Mouse (Mus musculus): Measurements from ENCODE around the gene Usp30. TPM values are rescaled to one million over a fixed set of nuclear protein-coding genes. Genes with fewer than 3 reads are reported as not detected.

Usp30 gene
- total RNA-seq, 4 experiments from 2014 or later = 36.5 to 43.3 (median 42.3) TPM

DNA sequence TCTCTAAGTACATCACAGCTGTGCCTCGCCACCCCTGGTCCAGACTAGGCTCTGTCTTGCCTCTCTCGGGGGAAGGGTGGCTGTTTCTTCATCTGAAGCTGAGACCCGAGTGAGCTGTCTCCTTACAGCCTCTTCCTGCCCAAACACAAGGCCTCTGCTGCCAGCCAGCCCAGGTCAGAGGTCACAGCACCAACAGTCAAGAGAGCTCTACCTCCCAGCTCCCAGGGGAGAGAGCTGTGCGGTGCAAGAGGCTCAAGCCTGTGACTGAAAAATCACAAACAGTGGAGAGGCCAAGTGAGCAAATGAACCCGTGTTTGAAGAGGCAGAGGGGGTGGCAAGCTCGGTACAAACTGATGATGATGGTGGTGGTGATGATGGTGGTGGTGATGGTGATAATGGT is 1.3 kb downstream of the Usp30 start:
- no peak for DNase-seq (ENCODE audit: low spot score in 2 of 2)

DNA sequence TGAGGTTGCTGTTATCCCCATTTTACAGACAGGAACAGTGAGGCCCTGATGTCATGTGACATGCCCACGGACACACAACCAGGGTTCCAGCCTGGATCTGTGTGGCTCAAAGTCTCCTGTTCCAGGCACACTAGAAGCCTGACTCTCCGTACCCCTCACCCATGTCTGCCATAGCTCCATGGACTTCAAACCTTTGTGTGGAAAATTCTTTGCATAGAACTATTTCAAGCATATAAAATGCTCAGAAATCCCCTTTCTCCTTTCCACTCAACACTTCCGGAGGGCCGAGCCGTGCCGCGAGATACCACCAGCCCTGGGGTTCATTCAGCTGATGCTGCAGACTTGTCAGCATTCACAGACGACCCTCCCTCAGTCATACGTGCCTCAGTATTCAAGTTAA is 2.3 kb downstream of the Usp30 start:
- no peak for DNase-seq (ENCODE audit: low spot score in 2 of 2)

DNA sequence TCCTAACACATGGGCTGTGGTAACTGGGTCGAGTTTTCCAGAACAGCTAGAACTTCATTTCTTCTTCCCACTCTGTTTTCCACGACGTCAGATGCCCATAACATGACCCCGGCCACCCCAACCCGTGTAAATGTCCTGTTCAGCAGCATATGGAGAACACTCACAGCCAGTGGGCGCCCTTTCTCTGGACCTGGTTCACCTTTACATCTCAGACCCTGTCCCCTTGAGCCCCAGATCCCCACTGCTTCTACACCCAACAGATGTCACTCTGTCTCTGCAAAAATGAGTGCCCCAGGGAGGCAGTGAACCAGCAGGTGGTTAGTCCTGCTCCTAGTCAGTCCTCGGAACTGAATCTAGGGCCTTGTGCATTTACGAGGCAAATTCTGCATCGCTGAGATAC is 2.7 kb downstream of the Usp30 start:
- no peak for DNase-seq (ENCODE audit: low spot score in 2 of 2)

DNA sequence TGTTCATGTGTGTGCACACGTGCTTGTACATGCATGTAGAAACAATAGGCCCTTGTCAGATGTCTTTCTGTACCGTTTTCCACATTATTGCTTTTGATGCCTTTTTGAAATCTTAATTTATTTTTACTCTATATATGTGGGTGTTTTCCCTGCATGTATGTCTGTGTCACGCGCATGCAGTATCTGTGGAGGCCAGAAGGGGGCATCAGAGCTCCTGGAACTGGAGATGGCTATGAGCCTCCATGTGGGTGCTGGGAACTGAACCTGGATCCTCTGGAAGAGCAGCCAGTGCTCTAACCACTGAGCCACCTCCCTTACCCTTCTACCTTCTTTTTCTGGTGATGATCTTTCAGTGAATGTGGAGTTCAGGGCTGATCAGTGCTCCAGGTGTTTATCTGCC is 5.6 kb downstream of the Usp30 start:
- no peak for DNase-seq (ENCODE audit: low spot score in 2 of 2)

DNA sequence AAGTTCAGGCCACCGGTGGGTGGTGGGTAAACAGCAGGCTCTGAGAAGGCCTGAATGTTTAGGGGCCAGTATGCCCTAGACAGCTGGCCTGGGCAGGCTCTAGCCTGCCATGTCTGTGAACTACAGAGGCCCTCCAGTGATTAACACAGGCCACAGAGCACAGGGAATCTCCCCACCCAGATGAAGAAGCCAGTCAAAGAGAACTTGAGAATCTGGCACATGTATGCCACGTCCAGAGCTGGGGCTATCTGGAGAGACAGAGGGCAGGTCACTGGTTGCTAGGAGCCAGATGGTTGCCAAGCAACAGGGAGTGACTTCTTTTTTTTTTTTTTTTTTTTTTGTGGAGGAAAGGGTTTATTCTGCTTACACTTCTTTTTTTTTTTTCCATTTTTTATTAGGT is 7.0 kb downstream of the Usp30 start:
- DNase-seq (ENCODE audit: low spot score in 2 of 2) = no peak

DNA sequence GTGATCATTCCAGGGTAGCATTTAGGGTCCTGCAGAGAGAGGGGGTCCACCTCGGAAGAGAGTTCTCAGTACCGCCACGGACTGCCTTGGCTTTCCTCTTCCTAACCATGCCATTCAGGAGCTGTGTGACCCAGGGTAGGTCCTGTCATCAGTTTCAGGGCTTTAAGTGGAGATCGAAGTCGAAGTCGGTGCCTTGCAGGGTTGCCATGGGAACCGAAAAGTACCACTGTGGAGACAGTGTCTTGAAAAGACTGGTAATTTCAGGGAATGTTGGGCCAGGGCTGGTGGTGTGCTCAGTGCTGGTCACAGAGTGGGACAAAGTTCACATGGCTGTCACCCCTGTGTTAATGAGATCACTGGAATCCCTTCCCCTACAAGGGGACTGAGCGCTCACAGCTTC is 11.7 kb downstream of the Usp30 start:
- no peak for DNase-seq (ENCODE audit: low spot score in 2 of 2)

DNA sequence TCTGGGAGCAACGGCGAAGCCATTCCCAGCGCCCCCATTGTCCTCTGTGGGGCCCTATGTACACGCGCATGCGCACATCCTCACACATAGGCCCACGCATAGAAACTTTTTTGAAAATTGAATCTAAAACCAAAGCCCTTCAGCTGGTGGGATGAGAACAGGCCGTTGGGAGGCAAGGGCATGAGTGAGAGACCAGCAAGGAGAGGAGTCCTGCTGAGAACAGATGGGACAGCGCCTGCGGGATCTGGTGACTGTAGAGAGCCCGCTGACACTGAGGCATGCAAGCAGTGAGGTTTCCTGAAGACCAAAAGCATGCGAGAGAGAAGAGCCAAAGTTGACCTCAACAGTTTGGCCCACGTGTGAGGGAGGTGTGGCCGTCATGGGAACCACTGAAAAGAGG is 20.2 kb downstream of the Usp30 start:
- no peak for DNase-seq (ENCODE audit: low spot score in 2 of 2)

DNA sequence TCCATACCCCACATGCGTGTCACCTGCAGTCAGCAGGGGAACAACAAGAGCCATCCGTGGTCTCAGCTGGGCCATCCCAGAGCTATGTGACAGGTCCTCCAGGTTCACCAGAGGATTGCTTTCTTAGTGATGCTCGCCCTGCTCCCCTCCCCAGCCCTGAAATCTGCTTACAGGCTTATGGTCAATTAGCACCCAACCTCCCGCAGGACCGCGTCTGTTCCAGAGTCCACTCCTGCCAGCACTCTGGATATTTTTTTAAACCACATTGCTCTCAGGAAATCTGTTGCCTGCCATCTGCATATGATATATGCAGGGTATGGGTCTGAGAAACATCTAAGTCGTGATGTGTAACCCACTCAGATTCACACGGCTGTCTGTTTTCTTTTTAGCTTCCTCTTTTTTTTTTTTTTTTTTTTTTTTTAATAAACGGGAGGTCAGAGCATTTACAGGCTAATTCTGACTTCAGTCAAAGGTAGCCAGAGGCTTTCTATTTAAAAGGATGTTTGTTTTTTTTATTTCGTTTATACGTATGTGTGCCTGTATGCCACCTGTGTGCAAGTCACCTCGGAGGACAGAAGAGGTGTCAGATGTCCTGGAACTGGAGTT is 22.7 kb downstream of the Usp30 start:
- DNase-seq (ENCODE audit: low spot score in 2 of 2) = peak in 1 of 2 experiments; percentile 58

DNA sequence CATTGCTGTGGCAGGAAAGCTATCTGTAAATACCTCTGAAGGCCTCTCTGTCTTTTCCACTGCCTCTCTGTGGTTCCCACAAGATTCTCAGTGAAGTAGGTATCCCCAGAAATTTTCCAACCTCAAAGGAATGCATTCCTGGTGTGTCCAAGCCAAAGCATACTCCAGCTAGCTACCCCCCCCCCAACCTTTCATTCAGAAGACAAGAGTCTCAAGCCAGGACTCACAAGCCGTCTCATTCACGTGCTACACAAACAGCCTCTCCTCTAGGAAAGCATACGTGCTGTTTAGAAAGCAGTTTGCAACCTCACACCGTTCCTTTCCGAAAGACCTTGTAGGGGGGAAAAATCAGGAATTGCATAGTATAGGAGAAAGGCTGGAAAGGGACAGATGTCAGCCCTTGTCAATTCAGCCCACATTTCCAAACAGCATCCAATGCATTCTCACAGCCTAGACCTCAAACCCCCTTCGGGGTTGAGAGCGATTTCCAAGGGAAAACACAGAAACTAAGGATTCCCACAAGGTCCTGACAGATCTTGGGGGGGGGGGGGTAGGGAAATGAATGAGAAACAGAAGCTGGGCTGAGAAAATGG is 25.3 kb downstream of the Usp30 start:
- DNase-seq (ENCODE audit: low spot score in 2 of 2) = no peak

DNA sequence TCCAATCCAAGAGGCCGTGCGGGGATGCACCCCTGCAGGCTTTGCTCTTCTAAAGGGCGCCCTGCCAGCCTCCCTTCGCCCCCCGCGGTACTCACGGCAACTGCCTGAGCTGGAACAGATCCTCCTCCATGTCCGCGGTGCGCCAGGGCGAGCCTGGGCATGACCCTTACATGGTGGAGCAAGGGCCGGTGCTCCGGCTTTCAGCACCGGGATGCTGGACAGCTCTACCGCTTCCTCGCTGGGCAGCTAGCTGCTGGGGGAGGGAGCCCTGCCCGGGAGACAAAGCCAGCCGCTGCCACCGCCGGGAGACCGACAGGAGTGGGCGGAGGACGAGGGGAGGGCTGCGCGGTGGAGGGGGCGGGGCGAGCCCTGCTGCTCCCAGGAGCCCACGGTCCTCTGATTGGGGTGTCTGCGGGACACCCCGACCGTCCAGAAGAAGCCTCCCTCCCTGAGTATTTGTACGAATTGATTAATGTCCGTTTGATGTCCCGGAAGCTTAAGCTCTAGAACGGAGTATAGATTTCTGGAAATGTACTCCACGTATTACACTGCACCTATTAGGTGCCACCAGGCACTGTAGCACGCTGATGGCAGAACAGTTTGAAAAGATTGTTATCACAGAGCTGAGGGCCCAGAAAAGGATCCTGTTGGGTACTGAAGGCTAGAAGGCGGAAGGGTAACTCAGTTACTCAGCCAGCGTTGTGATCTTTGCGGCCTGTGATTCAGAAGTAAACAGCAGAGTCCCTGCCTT is 26.0 kb downstream of the Usp30 start, which contains the start of gene Svop:
TSS of gene Svop (minus strand) at position 514 of the 751 bp plus-strand sequence.
- DNase-seq (ENCODE audit: low spot score in 2 of 2) = peak; percentile 67 to 75

DNA sequence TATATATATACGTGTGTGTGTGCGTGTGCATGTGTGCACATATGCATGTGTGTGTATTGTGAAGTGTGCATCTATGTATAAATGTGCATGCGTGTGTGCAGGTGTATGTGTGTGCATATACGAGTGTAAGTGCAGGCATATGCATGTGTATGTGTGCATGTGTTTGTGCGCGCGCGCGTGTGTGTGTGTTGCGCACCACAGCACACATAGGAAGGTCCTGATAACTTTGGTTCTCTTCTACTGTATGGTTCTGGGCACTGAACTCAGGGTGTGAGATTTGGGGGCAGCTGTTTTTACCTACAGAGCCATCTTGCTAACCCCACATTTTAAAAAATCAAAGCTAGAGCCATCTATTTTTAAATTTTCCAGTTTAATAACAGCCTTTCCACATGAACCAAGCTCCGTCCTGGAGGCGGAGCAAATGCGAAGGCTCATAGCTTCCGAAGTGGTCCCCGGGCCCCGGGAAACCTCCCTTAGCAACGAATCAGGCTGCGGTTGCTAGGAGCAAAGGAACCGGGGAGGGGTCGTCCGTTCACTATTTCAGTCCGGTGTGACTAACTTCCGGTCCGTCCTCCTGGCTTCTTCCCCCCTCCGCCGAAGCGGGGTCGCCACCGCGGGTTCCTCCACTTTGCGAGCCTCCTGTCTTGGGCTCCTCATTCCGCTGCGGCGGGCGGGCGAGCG is 34.6 kb downstream of the Usp30 start:
- peak; percentile 91 to 98 for DNase-seq (ENCODE audit: low spot score in 2 of 2)

DNA sequence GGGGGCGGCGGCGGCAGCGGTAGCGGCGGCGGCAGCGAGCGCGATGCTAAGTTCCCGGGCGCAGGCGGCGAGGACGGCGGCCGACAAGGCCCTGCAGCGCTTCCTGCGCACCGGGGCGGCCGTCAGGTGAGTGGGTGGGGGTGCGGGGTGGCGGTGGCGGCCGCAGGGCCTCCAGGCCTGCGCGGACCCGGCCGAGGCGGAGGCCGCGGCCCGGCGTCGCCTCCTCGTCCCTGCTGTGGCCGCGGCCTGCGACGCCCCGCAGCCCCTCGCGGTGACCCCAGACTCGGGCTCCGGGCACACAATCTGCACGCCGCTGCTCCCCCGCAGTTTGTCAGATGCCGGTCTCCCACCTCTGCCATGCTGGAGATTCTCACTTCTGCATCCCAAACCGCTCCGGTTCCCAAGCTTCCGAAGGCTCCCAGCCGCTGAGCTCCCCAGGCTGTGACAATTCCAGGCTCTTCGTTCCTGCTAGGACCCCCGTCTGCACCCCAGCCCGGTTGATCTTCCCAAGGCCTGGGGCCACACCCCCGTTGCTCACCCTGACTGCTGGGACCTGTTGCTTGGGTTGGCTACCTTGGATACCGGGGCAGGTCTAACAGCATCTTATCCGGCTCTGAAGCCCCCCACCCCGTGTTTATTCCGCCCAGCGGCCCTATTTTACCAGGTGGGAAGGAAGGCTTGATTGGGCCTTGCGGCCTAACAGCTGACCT is 35.3 kb downstream of the Usp30 start:
- DNase-seq (ENCODE audit: low spot score in 2 of 2) = no peak

DNA sequence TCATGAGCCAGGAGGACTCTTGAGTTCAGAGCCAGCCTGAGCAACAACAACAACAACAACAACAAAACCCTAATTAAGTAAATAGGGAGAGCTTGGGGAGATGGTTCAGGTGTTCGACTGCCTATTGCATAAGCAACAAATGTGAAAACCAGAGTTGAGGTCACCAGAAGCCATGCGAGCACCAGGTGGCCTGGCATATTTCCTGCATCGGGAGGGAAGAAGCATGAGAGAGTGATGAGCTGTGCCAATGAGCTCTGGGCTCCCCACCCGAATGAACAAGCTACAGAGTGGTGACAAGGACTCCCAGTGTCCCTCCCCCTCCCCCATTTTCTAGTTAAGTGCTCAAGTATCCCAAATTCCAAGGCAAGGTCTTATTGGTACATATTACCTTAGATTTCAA is 36.6 kb downstream of the Usp30 start:
- DNase-seq (ENCODE audit: low spot score in 2 of 2) = no peak

DNA sequence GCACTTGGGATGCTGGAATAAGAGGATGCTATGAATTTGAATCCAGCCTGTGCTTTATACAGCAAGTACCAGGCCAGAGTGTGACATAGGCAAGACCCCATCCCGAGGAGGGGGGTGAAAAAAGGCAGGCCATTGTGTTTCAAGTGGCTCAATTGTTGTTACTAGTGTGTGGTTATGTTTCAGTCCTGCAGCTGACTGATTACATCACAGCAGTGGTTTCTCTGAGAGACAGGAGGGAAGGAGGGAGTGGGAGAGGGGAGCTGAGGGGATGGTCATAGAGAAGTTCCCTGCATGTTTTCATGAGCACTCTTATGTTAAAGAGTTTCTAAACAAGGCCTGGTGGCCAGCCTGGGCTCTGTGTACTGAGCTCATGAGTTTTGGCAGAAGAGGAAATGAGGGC is 37.5 kb downstream of the Usp30 start:
- DNase-seq (ENCODE audit: low spot score in 2 of 2) = peak in 1 of 2 experiments; percentile 57

DNA sequence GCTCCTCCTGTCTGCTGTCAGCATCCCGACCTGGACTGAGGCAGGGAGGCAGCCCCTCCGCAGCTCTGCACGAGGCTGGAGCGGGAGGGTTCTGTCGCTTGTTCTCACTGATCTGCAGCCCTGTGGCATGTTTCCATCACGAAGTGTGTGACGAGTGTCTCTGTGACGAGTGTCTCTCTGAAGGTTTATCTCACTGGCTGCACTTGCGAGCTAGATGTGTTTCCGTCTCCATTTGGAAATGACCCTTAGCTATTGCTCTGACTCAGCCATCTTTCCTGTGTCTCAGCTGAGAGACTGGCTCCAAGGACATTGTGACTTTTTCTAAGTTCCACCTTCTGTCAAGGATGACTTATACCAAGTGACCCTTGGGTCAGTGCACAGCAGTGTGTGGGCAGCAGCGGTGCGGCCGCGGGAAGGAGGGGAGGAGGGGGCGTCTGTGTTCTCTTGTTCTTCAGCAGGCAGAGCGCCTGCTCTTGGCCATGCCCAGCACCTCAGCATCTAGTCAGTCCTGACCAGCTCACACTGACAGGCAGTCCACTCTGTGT is 41.2 kb downstream of the Usp30 start:
- DNase-seq (ENCODE audit: low spot score in 2 of 2) = no peak

DNA sequence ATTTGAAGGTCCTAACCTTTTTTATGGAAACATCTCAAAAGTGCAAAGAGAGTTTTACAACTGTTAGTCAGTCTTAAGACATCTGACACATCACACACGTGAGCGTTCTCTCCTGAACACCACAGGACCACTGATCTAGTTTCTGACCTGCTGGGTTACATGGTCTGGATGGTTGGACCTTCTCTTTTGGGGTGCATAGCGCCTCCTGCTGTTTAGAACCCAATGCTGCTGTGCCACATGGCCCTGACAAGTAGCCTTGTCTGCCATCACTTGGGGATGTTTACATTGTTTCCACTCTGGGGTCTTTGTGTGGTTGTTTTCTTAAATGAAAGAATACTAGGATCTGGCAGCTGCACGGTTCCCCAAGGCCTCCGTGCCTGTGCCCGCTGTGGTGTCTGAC is 48.1 kb downstream of the Usp30 start:
- DNase-seq (ENCODE audit: low spot score in 2 of 2) = no peak

DNA sequence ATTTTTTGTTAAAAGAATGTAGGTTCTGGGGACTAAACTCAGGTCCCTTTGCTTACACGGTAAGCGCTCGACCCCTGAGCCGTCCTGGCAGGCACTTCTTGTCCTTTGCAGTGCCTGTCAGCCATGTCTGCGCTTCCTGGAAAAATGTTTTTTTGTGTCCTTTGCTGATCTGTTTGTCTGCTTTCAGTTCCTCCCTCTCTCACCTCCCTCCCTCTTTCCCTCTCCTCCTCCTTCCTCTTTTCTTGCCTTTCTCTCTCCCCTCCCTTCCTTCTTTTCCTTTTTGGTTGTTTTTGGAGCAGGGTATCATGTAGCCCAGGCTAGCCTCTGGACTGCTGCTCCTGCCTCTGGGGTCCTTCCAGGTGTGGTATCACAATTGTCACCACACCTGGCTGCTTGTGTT is 49.8 kb downstream of the Usp30 start:
- no peak for DNase-seq (ENCODE audit: low spot score in 2 of 2)

DNA sequence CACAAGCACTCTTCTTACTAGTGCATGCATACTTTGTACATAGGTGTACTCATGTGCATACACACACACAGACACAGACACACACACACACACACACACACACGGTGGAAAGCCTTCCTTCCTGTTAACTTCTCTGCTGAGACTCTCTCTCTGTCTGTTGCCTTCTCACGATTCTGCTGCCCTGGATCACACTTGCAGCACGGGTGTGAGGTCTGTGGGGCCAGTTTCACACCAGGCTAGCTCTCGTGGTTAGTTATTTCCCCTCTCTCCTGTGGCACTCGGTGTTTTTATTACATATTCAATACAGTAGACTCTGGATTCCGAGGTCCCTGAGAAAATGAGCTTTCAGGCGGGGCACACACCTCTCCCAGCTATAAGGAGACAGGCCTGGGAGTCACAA is 51.3 kb downstream of the Usp30 start:
- no peak for DNase-seq (ENCODE audit: low spot score in 2 of 2)

DNA sequence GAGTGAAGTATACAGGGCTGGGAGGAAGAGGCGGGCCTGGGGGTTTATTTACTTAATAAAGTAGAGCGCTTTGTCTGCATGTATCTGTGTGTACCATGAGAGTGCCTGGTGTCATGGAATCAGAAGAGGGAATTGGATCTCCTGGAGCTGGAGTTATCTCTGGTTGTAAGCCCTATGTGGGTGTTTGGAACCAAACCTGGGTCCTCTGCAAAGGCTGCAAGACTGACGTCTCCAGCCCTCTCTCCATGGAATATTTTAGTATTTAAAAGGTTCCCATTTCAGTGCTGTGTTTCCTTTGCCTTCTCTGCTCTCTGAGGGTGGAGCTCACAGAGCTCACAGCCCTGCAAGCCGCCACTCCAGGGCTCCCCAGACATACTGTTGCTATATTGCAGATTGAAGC is 54.5 kb downstream of the Usp30 start:
- DNase-seq (ENCODE audit: low spot score in 2 of 2) = no peak

DNA sequence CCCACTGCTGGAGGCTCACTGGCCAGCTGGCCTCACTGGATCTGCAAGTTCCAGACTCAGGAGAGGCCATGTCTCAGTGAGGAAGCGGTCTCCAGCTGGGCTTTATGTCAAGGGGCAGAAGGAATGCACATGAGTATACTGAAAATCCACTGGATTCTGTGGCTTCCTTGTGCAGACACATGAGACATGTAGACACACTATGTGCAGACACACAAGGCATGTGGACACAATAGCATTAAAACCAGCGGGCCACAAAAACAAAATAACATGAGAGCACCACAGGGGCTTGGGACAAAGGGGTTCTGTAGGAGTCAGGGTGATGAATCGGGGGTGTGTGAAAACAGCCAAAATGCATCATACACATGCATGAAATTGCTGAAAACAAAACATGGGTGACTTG is 60.7 kb downstream of the Usp30 start:
- DNase-seq (ENCODE audit: low spot score in 2 of 2) = no peak

DNA sequence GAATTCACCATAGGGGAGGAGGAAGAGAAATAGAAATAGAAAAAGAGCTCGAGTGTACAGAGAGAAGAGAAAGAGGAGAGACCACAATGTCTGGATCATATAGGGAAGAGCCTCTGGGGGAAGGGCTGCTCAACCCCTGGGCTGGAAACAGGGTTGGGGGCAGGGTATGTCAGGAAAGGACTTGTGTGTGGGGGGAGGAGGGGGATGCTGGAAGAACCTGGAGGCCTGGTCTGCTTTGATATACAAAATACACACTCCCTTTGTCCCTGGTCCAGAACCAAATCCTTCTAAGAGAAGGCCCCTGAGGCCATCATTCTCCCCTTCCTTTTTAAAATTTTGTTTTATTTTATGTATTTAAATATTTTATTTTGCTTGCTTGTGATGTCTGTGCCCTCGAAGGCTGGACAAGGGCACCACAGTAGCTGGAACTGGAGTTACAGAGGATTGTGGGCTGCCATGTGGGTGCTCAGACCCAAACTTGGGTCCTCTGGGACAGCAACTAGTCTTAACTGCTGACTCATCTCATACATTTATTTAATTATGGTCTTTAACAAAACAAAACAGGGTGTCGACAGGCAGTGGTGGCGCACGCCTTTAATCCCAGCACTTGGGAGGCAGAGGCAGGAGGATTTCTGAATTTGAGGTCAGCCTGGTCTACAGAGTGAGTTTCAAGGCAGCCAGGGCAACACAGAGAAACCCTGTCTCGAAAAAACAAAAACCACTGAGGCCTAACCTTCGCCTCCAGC is 61.4 kb downstream of the Usp30 start:
- no peak for DNase-seq (ENCODE audit: low spot score in 2 of 2)

All from left cerebral cortex, adult 8-10 months (tissue).